Mouse (Mus musculus): ENCODE results near the gene Tsc22d4. TPM values are rescaled to one million over a fixed set of nuclear protein-coding genes. Genes with fewer than 3 reads are reported as not detected.

Gene Tsc22d4
- total and polyA plus RNA-seq, 3 experiments = 90.8 to 491 (median 93.5) TPM

DNA sequence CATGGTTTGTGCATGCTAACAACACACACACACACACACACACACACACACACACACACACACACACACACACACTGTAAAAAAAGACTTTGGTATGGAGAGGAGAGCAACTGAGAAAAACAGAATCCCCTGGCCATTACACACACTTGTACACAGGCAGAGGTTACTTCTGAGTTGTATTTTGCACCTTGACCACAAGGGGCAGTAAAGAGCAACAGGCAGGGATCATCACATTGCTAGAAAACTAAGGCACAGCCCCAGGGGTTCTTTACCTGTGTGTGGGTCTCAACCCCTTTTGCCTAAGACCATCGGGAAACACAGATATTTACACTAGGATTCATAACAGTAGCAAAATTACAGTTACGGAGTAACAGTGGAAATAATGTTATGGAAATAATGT lies 25.2 kb downstream of the Tsc22d4 start:
- H3K4me3 ChIP-seq (ENCODE audit: low read depth, low read length) = no peak overlapping the region
- no peak for DNase-seq (ENCODE audit: low spot score)
- H3K27me3 ChIP-seq (ENCODE audit: insufficient read depth, low read length) = 0 out of 2 replicates have a peak, but pooled peaks cover 2% of the 10 kb centered on the region
- peaks cover 40% of the 10 kb centered on the region for H3K4me1 ChIP-seq (ENCODE audit: insufficient read depth, low read depth, low read length)
- TF ChIP-seq POLR2AphosphoS5 (IDR thresholded peaks at IDR 0.05; ENCODE audit: insufficient replicate concordance, low read depth, low read length) = no peak
- TF ChIP-seq CTCF (IDR thresholded peaks at IDR 0.05; ENCODE audit: low read depth, low read length) = peak; percentile 89
- TF ChIP-seq GATA2 (IDR thresholded peaks at IDR 0.05; ENCODE audit: borderline replicate concordance, low read depth, low read length) = no peak
- no peak for TF ChIP-seq GATA1 (IDR thresholded peaks at IDR 0.05; ENCODE audit: borderline replicate concordance, low read length)
- no peak for TF ChIP-seq TAL1 (conservative IDR thresholded peaks at IDR 0.05; ENCODE audit: low read depth, low read length)
- peaks cover 3% of the 10 kb centered on the region; the same call in 1 of the 2 replicates for H3K9me3 ChIP-seq (replicated peaks)
- ATAC-seq (ENCODE audit: extremely low read depth, insufficient number of reproducible peaks, low FRiP score, poor library complexity, severe bottlenecking) = peak; percentile 40; the same call in 1 of the 2 replicates
- H3K36me3 ChIP-seq (replicated peaks) = no peaks in the 10 kb centered on the region

DNA sequence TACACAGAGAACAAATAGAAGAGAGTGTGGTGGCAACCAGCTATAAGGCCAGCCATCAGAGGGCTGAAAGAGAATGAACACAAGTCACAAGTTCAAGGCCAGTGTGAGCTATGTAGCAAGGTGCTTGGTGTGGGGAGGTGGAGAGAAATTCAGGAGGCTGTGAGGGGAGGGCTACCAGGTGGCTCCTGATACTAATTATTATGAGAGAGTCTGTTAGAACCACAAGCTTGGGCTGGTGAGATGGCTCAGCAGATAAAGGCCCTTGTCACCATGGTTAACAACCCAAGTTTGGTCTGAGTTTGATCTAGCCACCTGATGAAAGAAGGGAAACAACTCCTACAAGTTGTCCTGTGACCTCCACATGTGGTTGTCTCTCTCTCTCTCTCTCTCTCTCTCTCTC lies 27.2 kb downstream of the Tsc22d4 start:
- TF ChIP-seq POLR2AphosphoS5 (IDR thresholded peaks at IDR 0.05; ENCODE audit: insufficient replicate concordance, low read depth, low read length) (no peak), GATA2 (IDR thresholded peaks at IDR 0.05; ENCODE audit: borderline replicate concordance, low read depth, low read length) (no peak; the same call in 1 of the 2 replicates), TAL1 (conservative IDR thresholded peaks at IDR 0.05; ENCODE audit: low read depth, low read length) (peak; percentile 40; the same call in 1 of the 2 replicates), GATA1 (IDR thresholded peaks at IDR 0.05; ENCODE audit: borderline replicate concordance, low read length) (no peak)
- Histone ChIP-seq H3K9me3 (replicated peaks) (no peaks in the 10 kb centered on the region), H3K4me1 (ENCODE audit: insufficient read depth, low read depth, low read length) (peaks cover 57% of the 10 kb centered on the region), H3K4me3 (ENCODE audit: low read depth, low read length) (no peak overlapping the region; the same call in 1 of the 2 replicates), H3K27me3 (ENCODE audit: insufficient read depth, low read length) (0 out of 2 replicates have a peak, but pooled peaks cover 2% of the 10 kb centered on the region), H3K36me3 (replicated peaks) (no peaks in the 10 kb centered on the region)
- ATAC-seq (ENCODE audit: extremely low read depth, insufficient number of reproducible peaks, low FRiP score, poor library complexity, severe bottlenecking) = peak; percentile 58
- no peak for DNase-seq (ENCODE audit: low spot score)

DNA sequence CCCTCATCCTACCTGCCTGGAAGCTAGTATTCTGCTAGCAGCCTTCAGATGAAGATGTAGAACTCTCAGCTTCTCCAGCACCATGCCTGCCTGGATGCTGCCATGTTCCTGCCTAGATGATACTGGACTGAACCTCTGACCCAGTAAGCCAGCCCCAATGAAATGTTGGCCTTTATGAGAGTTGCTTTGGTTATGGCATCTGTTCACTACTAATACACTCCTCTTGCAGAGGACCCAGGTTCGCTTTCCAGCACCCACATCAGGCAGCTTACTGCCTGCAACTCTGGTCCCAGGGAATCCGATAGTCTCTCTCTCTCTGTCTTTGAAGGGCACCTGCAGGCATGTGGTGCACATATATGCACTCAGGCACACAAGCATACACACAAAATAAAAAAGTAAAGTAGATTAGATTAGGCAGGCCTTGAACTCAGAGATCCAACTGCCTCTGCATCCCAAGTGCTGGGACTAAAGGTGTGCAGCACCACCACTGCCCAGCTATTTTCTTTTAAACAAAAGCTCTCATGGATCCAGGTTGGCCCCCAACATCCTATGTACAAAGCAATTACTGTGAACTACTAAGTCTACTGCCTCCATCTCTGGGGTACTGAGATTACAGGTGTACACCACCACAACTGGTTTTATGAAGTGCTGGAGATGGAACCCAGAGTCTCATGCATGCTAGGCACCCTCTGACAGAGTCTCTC lies 30.2 kb downstream of the Tsc22d4 start:
- ATAC-seq (ENCODE audit: extremely low read depth, insufficient number of reproducible peaks, low FRiP score, poor library complexity, severe bottlenecking) = no peak
- peaks cover 16% of the 10 kb centered on the region for H3K36me3 ChIP-seq (replicated peaks)
- TF ChIP-seq TAL1 (conservative IDR thresholded peaks at IDR 0.05; ENCODE audit: low read depth, low read length) (no peak), GATA1 (IDR thresholded peaks at IDR 0.05; ENCODE audit: borderline replicate concordance, low read length) (no peak), CTCF (IDR thresholded peaks at IDR 0.05; ENCODE audit: low read depth, low read length) (no peak), POLR2AphosphoS5 (IDR thresholded peaks at IDR 0.05; ENCODE audit: insufficient replicate concordance, low read depth, low read length) (no peak), GATA2 (IDR thresholded peaks at IDR 0.05; ENCODE audit: borderline replicate concordance, low read depth, low read length) (no peak)
- H3K4me3 ChIP-seq (ENCODE audit: low read depth, low read length) = peak overlapping the region; percentile 16; the same call in 1 of the 2 replicates
- no peak for DNase-seq (ENCODE audit: low spot score)
- H3K9me3 ChIP-seq (replicated peaks) = no peaks in the 10 kb centered on the region
- H3K4me1 ChIP-seq (ENCODE audit: insufficient read depth, low read depth, low read length) = peaks cover 71% of the 10 kb centered on the region
- H3K27me3 ChIP-seq (ENCODE audit: insufficient read depth, low read length) = no peaks in the 10 kb centered on the region

- TF ChIP-seq CTCF (IDR thresholded peaks at IDR 0.05; ENCODE audit: low read depth, low read length) (no peak), TAL1 (conservative IDR thresholded peaks at IDR 0.05; ENCODE audit: low read depth, low read length) (no peak), POLR2AphosphoS5 (IDR thresholded peaks at IDR 0.05; ENCODE audit: insufficient replicate concordance, low read depth, low read length) (no peak), GATA1 (IDR thresholded peaks at IDR 0.05; ENCODE audit: borderline replicate concordance, low read length) (no peak), GATA2 (IDR thresholded peaks at IDR 0.05; ENCODE audit: borderline replicate concordance, low read depth, low read length) (no peak)
- Histone ChIP-seq H3K4me1 (ENCODE audit: insufficient read depth, low read depth, low read length) (peaks cover 74% of the 10 kb centered on the region), H3K9me3 (replicated peaks) (no peaks in the 10 kb centered on the region), H3K4me3 (ENCODE audit: low read depth, low read length) (peak overlapping the region; percentile 16; the same call in 1 of the 2 replicates), H3K36me3 (replicated peaks) (peaks cover 23% of the 10 kb centered on the region), H3K27me3 (ENCODE audit: insufficient read depth, low read length) (no peaks in the 10 kb centered on the region)
- ATAC-seq (ENCODE audit: extremely low read depth, insufficient number of reproducible peaks, low FRiP score, poor library complexity, severe bottlenecking) = no peak
- DNase-seq (ENCODE audit: low spot score) = no peak
Observed at GRCm38 (mm10) chr5:137776408-137776918, 30.9 kb downstream of the Tsc22d4 start.

- peaks cover 79% of the 10 kb centered on the region for H3K4me1 ChIP-seq (ENCODE audit: insufficient read depth, low read depth, low read length)
- H3K27me3 ChIP-seq (ENCODE audit: insufficient read depth, low read length) = no peaks in the 10 kb centered on the region
- ATAC-seq (ENCODE audit: extremely low read depth, insufficient number of reproducible peaks, low FRiP score, poor library complexity, severe bottlenecking) = no peak
- H3K9me3 ChIP-seq (replicated peaks) = no peaks in the 10 kb centered on the region
- no peak for DNase-seq (ENCODE audit: low spot score)
- H3K36me3 ChIP-seq (replicated peaks) = peaks cover 32% of the 10 kb centered on the region
- H3K4me3 ChIP-seq (ENCODE audit: low read depth, low read length) = no peak overlapping the region
- TF ChIP-seq POLR2AphosphoS5 (IDR thresholded peaks at IDR 0.05; ENCODE audit: insufficient replicate concordance, low read depth, low read length) (no peak), GATA2 (IDR thresholded peaks at IDR 0.05; ENCODE audit: borderline replicate concordance, low read depth, low read length) (no peak)
Observed at GRCm38 (mm10) chr5:137777267-137777845, 31.8 kb downstream of the Tsc22d4 start.

GRCm38 (mm10) chr5:137778635-137779034 lies 33.1 kb downstream of the Tsc22d4 start, which contains the start of gene Ppp1r35:
Gene Ppp1r35 (plus strand): TSS chr5:137778849.
- TF ChIP-seq TAL1 (conservative IDR thresholded peaks at IDR 0.05; ENCODE audit: low read depth, low read length) = no peak
- no peak for TF ChIP-seq GATA2 (IDR thresholded peaks at IDR 0.05; ENCODE audit: borderline replicate concordance, low read depth, low read length)
- no peak for TF ChIP-seq CTCF (IDR thresholded peaks at IDR 0.05; ENCODE audit: low read depth, low read length)
- no peak for TF ChIP-seq GATA1 (IDR thresholded peaks at IDR 0.05; ENCODE audit: borderline replicate concordance, low read length)
- no peak for TF ChIP-seq POLR2AphosphoS5 (IDR thresholded peaks at IDR 0.05; ENCODE audit: insufficient replicate concordance, low read depth, low read length)
- peaks cover 79% of the 10 kb centered on the region for H3K4me1 ChIP-seq (ENCODE audit: insufficient read depth, low read depth, low read length)
- ATAC-seq (ENCODE audit: extremely low read depth, insufficient number of reproducible peaks, low FRiP score, poor library complexity, severe bottlenecking) = peak; percentile 92

More at GRCm38 (mm10) chr5:137778635-137779034, 33.1 kb downstream of the Tsc22d4 start, which contains the start of gene Ppp1r35:
- Histone ChIP-seq H3K4me3 (ENCODE audit: low read depth, low read length) (peak within 1 kb of the TSS; percentile 90), H3K9me3 (replicated peaks) (no peaks in the 10 kb centered on the region), H3K36me3 (replicated peaks) (peaks cover 45% of the 10 kb centered on the region), H3K27me3 (ENCODE audit: insufficient read depth, low read length) (no peaks in the 10 kb centered on the region)
- peak; percentile 96 for DNase-seq (ENCODE audit: low spot score)
